In the genomic region with DNA sequence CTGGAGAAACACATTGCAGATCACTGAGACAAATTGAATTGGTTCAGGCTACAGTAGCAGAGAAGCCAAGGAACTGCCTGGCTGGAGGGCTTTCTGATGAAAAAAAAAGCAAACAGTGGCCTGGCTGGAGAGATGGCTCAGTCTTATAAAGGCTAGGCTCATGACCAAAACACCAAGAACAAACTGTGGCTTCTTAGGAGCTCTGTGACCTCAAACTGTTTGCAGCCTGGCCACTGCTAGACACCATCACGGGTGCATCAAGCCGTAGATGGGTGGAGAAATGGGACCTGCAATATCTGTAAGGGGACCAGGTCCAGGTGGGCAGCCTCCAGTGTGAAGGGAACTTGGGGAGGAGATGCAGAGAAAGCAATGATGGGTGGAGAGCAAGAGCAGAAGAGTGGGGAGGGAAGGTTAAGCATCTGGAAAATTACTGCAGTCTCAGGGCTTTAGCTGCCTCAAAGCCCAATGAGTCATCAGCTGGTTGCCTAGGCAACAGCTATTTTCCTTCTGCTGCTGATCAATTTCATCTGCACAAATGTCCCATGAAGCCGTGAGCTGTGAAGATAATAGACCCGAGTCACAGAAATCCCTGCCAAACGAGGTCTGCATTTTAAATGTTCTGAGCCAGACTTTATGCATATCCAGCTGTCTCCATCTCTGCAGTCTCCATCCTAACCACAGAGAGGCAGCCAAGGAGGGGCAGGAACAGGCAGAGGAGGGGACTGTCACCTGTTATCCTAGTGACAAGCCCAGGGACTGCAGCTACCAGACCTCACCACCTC, we compare ENCODE assay signal across 8 mouse cellular contexts.
DNase-seq lines count a peak whose midpoint lies in the region; ATAC-seq lines count a peak whose summit lies in the region.

No protein-coding gene starts in this region.

- H3K9ac ChIP-seq in forebrain, embryonic 16.5 days (replicated peaks; ENCODE audit: low read depth, low read length): 0 out of 2 replicates have a peak overlapping the region, but pooled peaks have one; percentile 5

- peak; percentile 95 for ATAC-seq in forebrain, embryonic 16.5 days

- no peaks in the 10 kb centered on the region for H3K9me3 ChIP-seq in forebrain, embryonic 16.5 days (ENCODE audit: control insufficient read depth, low read length)

- H3K27me3 ChIP-seq in forebrain, embryonic 16.5 days (replicated peaks; ENCODE audit: control insufficient read depth, insufficient read depth, low read length): no peaks in the 10 kb centered on the region

- WGBS in forebrain, embryonic 16.5 days: 25% methylated on average over 5 of the region's 5 CpGs

- peaks cover 12% of the 10 kb centered on the region for H3K4me1 ChIP-seq in forebrain, embryonic 16.5 days (replicated peaks; ENCODE audit: control insufficient read depth, insufficient read depth, low read length)

- H3K36me3 ChIP-seq in forebrain, embryonic 16.5 days (ENCODE audit: control insufficient read depth, insufficient read depth): no peaks in the 10 kb centered on the region

- peak overlapping the region; percentile 82 for H3K27ac ChIP-seq in forebrain, embryonic 16.5 days (ENCODE audit: low read length)

- intact Hi-C loops in heart, postnatal 36 days (cut with DNase I): no loop called here

- H3K4me3 ChIP-seq in forebrain, embryonic 16.5 days (replicated peaks; ENCODE audit: low read length): no peak overlapping the region

- H3K4me2 ChIP-seq in forebrain, embryonic 16.5 days (ENCODE audit: low read length): no peak overlapping the region

- peak; percentile 72 to 89 for DNase-seq in adrenal gland, adult (ENCODE audit: inconsistent age in 2 of 2, low spot score in 1 of 2)
- no peak for DNase-seq in adrenal gland, postnatal 4 days (ENCODE audit: low spot score in 2 of 2)
- DNase-seq in adipocyte (ENCODE audit: low spot score): peak; percentile 11
- DNase-seq in heart, postnatal 36 days: peak; percentile 35 to 44
- DNase-seq in left cerebral cortex, adult 9 months (ENCODE audit: low spot score in 2 of 2): peak; percentile 91 to 92
- DNase-seq in retina, postnatal 7 days (ENCODE audit: low read depth, low spot score): peak; percentile 17
- DNase-seq in thymus, postnatal 25 days: no peak

Comparison
In these comparisons a context has a peak if more than half of its experiments do, and no peak if none do; other contexts are left out.
1. DNase-seq: peak in adrenal gland, adult (2 of 2), adipocyte (single experiment), heart, postnatal 36 days (2 of 2), left cerebral cortex, adult 9 months (2 of 2) and retina, postnatal 7 days (single experiment); none in adrenal gland, postnatal 4 days (0 of 2) and thymus, postnatal 25 days (single experiment).